Mouse (Mus musculus) liver, adult 2 months (tissue): ENCODE measurements around the gene Gm38392.

Experiments
- CTCF ChIP-seq: fragments of 200-500 bp; IDR thresholded peaks from 2 replicates; pipeline ENCODE4 v1.5.1; 2011; ENCODE audit warnings: low read depth, low read length, control low read depth
- POLR2A ChIP-seq: fragments of 200-500 bp; IDR thresholded peaks from 2 replicates; pipeline ENCODE4 v1.6.1; 2011; ENCODE audit warnings: low read length, control low read depth; ENCODE audit not compliant: insufficient read depth; ENCODE audit errors: extremely low read depth

- no peak for TF ChIP-seq POLR2A
- TF ChIP-seq CTCF: no peak
Measured at GRCm38 (mm10) chr3:88214971-88215552, 71.9 kb downstream of the Gm38392 start.
